Mouse (Mus musculus) 416B (cell line): ENCODE measurements around the gene Gcnt3.
"Not testable (repeated sequence)": the region's sequence is repeated elsewhere in the genome, so short reads cannot be mapped to it uniquely, and the experiment has no call there.

ENCODE experiments used
- DNase-seq: peaks from one replicate; pipeline ENCODE4 v3.0.0; 2011; ENCODE audit warnings: low read depth

The Gcnt3 gene

GRCm38 (mm10) chr9:70042935-70043334 is 5.0 kb upstream of the Gcnt3 start:
- DNase-seq = no peak

GRCm38 (mm10) chr9:70042137-70042536 is 4.2 kb upstream of the Gcnt3 start:
- no peak for DNase-seq

GRCm38 (mm10) chr9:70040570-70040969 is 2.7 kb upstream of the Gcnt3 start:
- no peak for DNase-seq

GRCm38 (mm10) chr9:70039597-70040385 is 1.9 kb upstream of the Gcnt3 start:
- DNase-seq = no peak

GRCm38 (mm10) chr9:70036646-70037045 is 1.2 kb downstream of the Gcnt3 start:
- DNase-seq = no peak

- DNase-seq = no peak
Observed at GRCm38 (mm10) chr9:70034702-70035101, 3.2 kb downstream of the Gcnt3 start.

GRCm38 (mm10) chr9:70033056-70033455 is 4.8 kb downstream of the Gcnt3 start:
- DNase-seq = no peak

GRCm38 (mm10) chr9:70032167-70032566 is 5.7 kb downstream of the Gcnt3 start:
- peak; percentile 41 for DNase-seq

GRCm38 (mm10) chr9:70025365-70026012 is 12.4 kb downstream of the Gcnt3 start:
- no peak for DNase-seq

- DNase-seq = peak; percentile 42
Observed at GRCm38 (mm10) chr9:70024648-70025047, 13.2 kb downstream of the Gcnt3 start.

GRCm38 (mm10) chr9:70023615-70024014 is 14.3 kb downstream of the Gcnt3 start:
- not testable (repeated sequence) for DNase-seq

- no peak for DNase-seq
Observed at GRCm38 (mm10) chr9:70022083-70022482, 15.8 kb downstream of the Gcnt3 start.

GRCm38 (mm10) chr9:70021610-70022009 is 16.3 kb downstream of the Gcnt3 start:
- no peak for DNase-seq

- peak; percentile 43 for DNase-seq
Observed at GRCm38 (mm10) chr9:70018879-70019278, 19.0 kb downstream of the Gcnt3 start.

GRCm38 (mm10) chr9:70015632-70016031 is 22.3 kb downstream of the Gcnt3 start:
- no peak for DNase-seq

- peak; percentile 87 for DNase-seq
Observed at GRCm38 (mm10) chr9:70012408-70012901, 25.4 kb downstream of the Gcnt3 start, which contains the start of gene Gtf2a2. Gtf2a2 (plus strand) TSS chr9:70012550.

GRCm38 (mm10) chr9:70011537-70012407 is 26.1 kb downstream of the Gcnt3 start:
- no peak for DNase-seq

GRCm38 (mm10) chr9:70010781-70011473 is 27.0 kb downstream of the Gcnt3 start:
- DNase-seq = no peak

- no peak for DNase-seq
Observed at GRCm38 (mm10) chr9:70009754-70010304, 28.1 kb downstream of the Gcnt3 start.

- DNase-seq = no peak
Observed at GRCm38 (mm10) chr9:70007506-70008248, 30.2 kb downstream of the Gcnt3 start.

- DNase-seq = no peak
Observed at GRCm38 (mm10) chr9:70006984-70007383, 30.9 kb downstream of the Gcnt3 start.
